Mouse (Mus musculus): ENCODE measurements at regions not wholly inside any gene's neighbourhood (a gene's known extent, or its start where the extent isn't known, plus 50 kb on each side); places are given as distances from the start of the nearest gene placed in this dataset.

DNA sequence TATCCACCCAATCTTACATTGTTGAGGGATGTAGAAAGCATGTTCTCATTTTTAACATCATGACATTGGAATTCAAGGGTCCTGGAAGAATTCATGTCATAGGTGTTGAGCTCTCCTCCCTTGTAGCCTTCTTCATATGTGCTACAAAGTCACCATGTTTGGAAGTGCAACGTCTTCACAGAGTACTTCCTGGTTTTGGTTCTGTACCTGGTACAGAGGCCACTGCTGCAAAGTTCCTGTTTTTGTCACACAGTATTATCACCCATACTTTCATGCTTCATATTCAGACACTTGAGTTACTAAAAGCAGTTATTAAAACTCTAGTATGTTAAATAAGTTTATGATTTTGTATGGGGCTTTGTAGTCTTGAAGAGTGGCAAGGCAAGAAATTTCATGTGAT, 443.1 kb downstream of the Pom121l12 start:
- TF ChIP-seq CTCF (conservative IDR thresholded peaks at IDR 0.05; ENCODE audit: low read length) (no peak), POU5F1 (IDR thresholded peaks at IDR 0.05; ENCODE audit: borderline replicate concordance, low read length) (no peak)

Measured in E14TG2a.4 (cell line).